Mouse (Mus musculus) CH12F3 (cell line): ENCODE results near the gene Megf6.

ENCODE experiments used
- in situ Hi-C: fragments of 300-500 bp; cut with MboI; formaldehyde crosslinking; loops from 2 replicates; pipeline ENCODE4 v1.14.3; 2020; ENCODE audit warnings: low sequenced_read_pairs

Gene Megf6

DNA sequence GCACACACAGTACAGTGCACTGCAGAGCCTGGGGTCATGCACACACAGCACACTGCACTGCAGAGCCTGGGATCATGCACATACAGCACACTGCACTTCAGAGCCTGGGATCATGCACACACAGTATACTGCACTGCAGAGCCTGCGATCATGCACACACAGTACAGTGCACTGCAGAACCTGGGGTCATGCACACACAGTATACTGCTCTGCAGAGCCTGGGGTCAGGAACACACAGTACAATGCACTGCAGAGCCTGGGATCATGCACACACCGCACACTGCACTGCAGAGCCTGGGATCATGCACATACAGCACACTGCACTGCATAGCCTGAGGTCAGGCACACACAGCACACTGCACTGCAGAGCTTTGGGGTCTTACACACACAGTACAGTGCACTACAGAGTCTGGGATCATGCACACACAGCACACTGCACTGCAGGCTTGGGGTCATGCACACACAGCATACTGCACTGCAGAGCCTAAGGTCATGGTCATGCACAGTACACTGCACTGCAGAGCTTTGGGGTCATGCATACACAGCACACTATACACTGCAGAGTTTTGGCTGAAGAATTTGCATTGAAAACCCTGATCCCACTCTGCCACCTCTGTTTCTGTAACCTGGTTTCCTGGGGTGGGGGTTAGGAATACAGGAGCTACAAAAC is 141.7 kb downstream of the Megf6 start:
- in situ Hi-C loops, result no loop called here

- in situ Hi-C loops, result no loop called here
Measured at GRCm38 (mm10) chr4:154312935-154313621, 142.5 kb downstream of the Megf6 start.

DNA sequence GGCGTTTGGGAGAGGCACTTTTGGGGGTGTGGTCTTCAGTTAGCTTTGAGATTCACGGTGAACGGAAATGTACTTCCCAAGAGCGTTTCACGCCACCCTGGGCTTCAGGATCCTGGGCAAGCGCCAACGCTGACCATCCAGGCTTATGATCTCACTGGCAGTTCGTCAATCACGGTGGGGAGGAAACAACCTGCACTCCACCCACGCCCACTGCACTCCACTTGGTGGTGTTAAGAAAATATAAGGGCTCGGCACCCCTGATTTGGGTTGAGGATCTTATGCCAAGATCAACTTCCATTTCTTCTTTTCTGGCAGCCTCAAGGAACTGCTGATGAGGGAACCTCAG is 143.1 kb downstream of the Megf6 start:
- in situ Hi-C loops, result no loop called here
